Mouse (Mus musculus) spleen, adult 18-20 months (tissue): ENCODE data around the gene Hnf4a.

Source experiments
- DNase-seq, 2 experiments: peaks; one replicate each; pipeline ENCODE4 v3.0.0; 2022; ENCODE audit warnings: mixed read lengths in 2 of 2

Gene Hnf4a

DNA sequence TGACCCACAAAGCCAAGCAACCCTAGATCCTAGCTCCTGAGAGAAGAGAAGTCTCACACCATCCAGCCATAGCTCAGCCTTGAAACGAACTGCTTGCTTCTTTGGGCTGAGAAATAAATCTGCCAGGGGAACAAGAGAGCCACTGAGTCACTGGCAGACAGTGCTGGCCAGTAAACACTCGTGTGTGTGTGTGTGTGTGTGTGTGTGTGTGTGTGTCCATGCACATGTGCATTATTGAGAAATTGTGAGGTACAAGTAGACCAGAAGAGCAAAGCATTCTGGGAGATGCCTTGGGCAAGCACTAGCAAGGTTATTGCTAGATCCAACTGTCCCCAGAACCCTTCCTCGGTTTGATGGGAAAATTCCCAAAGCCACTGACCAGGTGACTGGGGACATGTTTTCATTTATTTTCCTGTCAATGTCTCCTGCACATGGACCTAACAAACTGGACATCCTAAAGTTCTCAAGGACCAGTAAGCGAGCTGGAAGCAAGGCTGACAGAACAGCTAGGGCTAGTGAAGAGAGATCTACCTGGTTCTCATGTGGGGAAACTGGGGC is 47.9 kb downstream of the Hnf4a start:
- no peak for DNase-seq

- DNase-seq, result no peak
Measured at GRCm38 (mm10) chr2:163554996-163555395, 48.4 kb downstream of the Hnf4a start.

GRCm38 (mm10) chr2:163555417-163555816 is 48.8 kb downstream of the Hnf4a start:
- no peak for DNase-seq

DNA sequence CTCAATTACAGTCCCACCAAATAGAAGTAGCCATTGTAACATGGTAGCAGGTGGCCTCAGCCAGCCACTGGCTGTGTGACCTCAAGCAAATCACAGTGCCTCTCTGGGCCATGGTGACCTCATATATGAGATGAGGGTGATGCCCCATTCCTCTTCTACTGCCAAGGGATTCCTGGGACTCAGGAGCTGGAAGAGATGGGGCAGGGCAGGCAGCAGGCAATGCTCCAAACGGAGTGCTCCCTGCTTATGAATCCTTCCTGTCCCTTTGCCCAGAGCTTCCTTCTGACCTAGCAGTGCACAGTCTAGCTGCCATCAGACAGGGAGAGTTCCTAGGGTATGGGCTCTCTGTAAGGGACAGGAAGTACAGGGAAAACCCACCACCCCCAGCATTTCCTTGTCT is 51.9 kb downstream of the Hnf4a start:
- no peak for DNase-seq

DNA sequence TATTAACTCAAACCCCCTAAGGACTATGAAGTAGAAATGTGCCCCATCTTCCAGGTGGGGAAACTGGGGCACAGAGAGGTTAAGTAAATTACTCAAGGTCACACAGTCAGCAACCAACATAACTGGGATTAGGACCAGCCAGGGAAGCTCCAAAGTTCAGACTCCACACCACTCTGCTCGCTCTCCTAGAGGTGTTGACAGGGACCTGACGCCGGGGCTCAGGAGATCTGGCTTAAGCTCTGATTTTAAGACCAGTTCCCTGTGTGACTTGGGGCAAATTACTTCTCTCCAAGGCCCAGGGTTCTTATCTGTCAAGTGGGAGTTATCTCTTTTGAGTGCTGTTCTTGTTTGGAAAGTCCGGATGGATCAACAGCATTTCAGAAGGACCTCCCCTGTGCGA is 52.6 kb downstream of the Hnf4a start:
- DNase-seq, result no peak

DNA sequence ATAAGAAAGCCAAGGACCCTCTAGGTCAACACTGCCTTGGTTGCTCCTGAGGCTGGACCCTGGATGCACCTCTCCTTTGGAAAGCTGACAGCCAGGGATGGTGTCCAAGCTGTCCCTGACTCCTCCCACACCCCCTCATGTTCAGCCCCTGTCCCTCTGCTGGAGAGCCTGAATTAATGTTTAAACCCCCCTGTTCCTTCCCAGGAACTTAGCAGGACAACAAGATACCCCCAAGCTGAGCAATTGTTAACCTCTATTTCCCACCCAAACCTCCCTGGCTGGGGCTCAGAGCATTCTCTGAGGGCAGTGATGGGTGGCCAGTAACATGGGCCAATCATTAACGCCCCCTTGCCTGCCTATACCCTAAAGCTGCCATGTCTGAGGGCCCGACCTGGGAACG is 53.6 kb downstream of the Hnf4a start:
- DNase-seq, result no peak

- no peak for DNase-seq
Measured at GRCm38 (mm10) chr2:163561258-163561948, 54.8 kb downstream of the Hnf4a start.

GRCm38 (mm10) chr2:163564646-163565045 is 58.0 kb downstream of the Hnf4a start:
- DNase-seq, result no peak

DNA sequence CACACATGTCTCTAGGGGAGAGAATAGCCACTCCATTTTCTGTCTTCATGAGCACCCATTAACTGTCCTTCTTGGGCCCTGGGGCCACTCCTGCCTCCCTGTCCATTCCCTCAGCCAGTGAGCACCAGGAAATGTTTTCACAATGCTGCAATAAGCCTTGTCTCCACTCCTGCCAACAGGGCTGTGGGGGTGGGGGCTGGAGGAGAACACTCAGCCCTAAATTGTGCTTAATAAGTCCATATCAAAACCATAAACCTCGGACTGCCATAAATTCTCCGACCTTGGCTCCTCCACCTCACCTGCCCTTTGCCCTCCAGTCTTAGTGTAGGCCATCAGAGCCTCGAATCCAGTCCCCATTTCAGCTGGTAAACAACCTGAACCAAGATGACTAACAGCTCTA is 67.7 kb downstream of the Hnf4a start:
- DNase-seq, result no peak

DNA sequence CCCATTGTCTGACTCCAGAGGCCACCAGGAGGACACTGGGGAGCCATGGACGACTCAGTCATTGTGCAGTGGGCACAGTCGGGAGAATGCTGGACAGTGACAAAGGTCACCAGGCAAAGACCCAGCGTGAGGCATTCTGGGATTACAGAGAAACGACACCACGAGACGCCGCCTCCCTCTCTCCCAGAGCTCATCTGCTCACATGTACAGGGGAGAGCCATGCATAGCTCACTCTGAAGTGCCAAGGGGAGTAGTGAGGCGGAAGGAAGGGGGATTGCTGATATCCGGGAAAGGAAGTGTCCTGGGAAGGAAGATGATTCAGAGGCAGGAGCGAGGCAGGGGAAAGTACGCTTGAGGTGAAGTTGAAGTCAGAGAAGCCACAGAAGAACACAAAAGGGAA is 68.6 kb downstream of the Hnf4a start:
- DNase-seq, result no peak

DNA sequence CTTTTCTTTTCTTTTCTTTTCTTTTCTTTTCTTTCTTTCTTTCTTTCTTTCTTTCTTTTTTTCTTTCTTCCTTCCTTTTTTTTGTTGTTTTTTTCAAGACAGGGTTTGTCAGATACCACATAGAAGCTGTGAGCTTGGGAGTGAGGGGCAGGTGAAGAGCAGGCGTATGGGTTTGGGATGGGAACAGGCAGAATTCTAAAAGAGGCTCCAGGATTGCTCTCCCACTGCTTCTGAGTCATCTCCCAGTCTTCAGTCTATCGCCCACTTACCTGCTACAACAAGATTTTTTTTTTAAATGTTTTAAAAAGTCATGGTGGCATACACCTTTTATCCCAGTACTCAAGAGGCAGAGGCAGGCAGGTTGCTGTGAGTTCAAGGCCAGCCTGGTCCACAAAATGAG is 71.4 kb downstream of the Hnf4a start:
- no peak for DNase-seq

- DNase-seq, result no peak
Measured at GRCm38 (mm10) chr2:163580069-163580945, 73.7 kb downstream of the Hnf4a start.

- no peak for DNase-seq
Measured at GRCm38 (mm10) chr2:163583226-163584087, 76.8 kb downstream of the Hnf4a start.

DNA sequence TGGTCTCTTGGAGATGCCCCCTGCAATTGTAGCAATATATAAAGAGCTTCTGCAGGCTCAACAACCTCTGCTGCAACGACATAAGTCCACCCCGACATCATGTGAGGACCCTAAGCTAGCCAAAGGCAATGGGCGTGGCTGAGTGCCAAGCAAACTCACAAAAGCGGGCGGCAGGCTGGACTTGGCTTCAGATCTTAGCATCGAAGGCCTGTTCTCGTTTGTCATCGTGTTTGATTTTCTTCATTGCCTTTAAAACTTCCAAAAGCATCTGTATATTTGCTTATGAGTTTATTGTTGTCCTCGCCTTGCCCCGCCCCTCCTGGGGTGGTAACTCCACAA is 77.4 kb downstream of the Hnf4a start:
- no peak for DNase-seq

DNA sequence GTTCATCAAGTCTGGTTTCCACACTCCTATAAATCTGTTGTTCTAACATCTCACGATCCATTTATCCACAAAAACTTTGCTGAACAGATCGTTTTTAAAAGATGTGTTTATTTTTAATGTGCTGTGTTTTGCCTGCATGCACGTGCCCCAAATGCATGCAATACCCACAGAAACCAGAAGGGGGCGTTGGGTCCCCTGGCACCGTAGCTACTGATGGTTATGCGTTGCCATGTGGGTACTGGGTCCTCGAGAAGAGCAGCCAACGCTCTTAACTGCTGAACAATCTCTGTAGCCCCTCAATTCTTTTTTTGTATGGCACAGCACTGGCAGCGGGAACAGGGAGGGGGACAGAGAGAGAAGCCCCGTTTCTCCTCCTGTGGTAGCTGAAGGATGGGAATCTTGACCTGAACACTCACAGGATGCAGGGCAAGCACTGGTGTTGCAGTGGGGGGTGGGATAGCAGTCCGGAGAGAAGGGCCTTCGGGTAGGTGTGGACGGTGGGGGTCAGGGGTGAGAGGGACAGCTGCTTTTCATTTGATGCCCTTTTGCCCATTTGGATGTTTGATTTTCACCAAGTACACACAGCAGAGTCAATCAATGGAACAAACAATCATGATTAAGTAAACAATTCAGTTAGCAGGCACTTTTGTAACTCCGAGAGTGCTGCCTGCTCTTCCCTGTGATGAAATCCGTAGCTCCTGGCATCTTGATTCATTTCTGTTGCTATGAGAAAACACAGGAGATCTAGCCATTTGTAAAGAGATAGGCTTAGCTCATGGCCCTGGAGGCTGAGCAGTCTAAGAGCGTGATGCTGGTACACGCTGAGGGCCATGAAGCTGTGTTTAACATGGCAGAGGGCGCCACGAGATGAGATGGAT is 80.0 kb downstream of the Hnf4a start:
- DNase-seq, result peak in 1 of 2 experiments; percentile 55

DNA sequence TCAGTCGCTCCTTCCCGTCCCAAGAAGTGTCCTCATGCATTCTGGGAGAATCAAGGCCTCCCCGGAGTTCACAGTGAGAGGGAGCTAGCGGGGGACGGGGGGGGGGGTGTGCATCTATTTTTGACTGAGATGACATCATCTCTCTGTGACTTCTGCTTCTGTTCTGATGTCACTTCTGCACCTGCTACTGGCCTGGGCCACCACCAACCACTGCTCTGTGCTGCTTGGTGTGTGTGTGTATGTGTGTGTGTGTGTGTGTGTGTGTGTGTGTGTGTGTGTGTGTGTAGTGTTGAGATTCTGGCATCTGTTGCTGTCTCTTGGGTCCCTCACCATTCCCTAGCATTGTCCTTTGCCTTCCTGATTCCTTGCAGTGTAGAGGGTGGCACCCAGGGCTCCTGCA is 80.9 kb downstream of the Hnf4a start:
- no peak for DNase-seq

DNA sequence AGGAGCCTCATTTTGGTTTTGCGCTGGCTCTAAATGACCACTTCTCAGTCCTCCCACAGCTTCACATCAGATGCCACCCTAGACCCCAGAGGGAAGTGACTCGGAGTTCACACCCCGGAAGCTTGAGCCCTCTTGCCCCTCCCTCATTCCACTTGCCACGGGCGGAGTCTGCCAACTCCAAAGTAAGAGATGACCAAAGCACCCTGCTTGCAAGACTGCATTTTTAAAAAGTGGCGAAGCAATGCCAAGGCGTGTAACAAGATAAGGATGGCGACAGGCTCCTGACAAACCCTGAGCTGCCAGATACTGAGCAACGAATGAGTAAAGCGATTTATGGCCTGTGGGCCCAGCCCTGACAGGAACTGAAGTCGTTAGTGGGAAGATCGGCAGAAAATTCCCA is 83.6 kb downstream of the Hnf4a start:
- DNase-seq, result no peak

DNA sequence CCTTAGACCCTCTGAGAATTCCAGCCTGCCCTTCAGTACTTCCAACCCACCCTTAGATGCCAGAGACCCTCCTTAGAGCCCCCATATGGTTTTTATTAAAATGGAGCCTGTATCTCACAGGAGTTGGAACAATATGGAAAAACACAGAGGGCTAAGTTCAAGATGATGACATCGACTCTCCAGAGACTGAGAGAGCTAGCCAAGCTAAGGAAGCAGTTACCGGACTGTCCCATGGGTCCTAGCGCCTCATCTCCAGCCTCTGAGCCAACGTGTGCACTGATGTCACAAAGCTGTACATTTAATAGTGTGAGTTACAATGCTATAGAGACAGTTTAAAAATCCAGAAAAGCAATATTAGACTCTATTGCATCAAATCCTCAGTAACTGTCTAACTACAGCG is 84.4 kb downstream of the Hnf4a start:
- DNase-seq, result no peak

DNA sequence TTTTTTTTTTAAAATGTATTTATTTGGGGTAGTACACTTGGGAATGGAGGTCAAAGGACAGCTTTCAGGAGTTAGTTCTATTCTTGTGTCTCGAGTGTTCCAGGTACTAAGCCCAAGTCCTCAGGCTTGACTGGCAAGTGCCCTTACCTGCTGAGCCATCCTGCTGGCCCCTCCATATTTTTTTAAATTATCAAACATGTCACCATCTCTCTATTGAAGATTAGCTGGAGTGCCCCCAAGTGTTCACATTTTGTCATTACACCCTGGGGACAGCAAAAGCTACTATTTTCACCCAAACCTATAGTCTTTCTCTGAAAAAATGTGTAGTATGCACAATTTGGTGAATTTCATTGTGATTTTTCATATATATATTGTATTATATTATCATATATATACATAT is 85.5 kb downstream of the Hnf4a start:
- DNase-seq, result no peak

GRCm38 (mm10) chr2:163593636-163594282 is 87.2 kb downstream of the Hnf4a start:
- no peak for DNase-seq

DNA sequence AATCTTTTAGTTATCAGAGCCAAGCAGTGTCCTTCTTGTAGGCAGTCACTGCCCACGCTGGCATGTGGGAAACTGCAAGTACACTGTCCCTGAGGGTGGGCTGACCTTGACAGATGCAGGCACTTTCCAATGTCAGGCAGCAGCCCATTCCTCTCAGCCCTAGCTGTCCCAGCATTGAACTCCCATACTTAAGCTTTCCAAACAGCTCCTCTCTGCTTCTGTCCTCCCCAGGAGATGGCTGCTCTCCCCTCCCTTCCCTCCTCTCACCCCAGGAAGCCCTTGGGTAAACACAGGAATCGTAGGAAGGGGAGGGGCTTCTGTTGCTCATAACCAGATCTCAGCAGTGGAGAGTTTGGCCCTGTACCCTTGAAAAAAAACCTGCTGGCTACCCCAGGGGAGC is 88.5 kb downstream of the Hnf4a start:
- no peak for DNase-seq
